In the genomic region with DNA sequence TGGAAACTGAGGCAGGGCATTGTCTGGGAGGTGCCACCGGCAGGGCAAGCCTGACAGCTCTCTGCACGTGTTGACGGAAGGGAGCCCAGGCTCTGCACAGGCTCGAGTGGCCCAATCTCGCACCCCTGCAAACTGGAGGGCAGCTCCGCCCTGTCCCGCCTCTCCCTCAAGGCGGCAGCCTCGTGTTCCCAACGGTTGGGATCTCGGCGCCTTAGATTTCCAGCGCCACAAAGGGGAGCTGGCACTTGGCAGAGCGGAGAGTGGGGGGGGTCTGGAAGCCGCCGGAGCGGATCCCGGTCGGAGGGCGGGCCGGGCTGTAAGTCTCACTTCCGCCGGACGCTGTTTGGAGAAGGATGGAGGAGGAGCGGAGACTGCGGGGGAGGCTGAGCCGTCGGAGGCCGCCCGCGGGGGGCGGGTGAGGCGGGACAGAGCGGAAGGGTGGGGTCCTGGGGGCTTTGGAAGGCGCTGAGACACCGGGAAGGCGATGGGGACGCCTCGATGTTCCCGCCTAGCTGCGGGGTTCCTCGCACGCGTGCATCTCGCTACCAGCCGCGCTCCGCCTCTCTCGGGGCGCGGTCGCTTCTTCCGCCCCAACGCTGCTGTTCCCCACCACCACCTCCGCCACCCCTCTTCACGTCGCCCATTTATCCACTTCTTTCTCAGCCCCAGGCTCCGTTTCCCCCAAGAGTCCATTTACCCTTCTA, we compare ENCODE assay signal across 8 mouse cellular contexts. TPM values are rescaled to one million over a fixed set of nuclear protein-coding genes. Genes with fewer than 3 reads are reported as not detected.
DNase-seq lines count a peak whose midpoint lies in the region; ATAC-seq and TF ChIP-seq lines count a peak whose summit lies in the region.

Gene Faap20, plus strand, starts transcription at position 155 of the 704 bp plus-strand sequence.

- TF ChIP-seq RAD21 in MEL (IDR thresholded peaks at IDR 0.05; ENCODE audit: low read depth, low read length) = no peak

- under 1% methylated on average over 55 of the region's 58 CpGs for WGBS in cerebellum, adult 2 months
- under 1% methylated on average over 40 of the region's 58 CpGs for WGBS in forebrain, postnatal 0 days
- 0% methylated on average over 52 of the region's 58 CpGs for WGBS in lung, embryonic 14.5 days
- 0% methylated on average over 57 of the region's 58 CpGs for WGBS in thymus, adult 2 months

- intact Hi-C loops in heart, postnatal 36 days (cut with DNase I) = loop anchor here (1.0 to 10.0 kb wide), 6 partner anchors 14 to 285 kb away; partner anchors contain the start of genes Hes5 and Pank4

- peaks cover 7% of the 10 kb centered on the region for H3K79me2 ChIP-seq in MEL (ENCODE audit: control insufficient read depth, insufficient read depth, low read length, poor library complexity)

- peak; percentile 88 for ATAC-seq in forebrain, postnatal 0 days
- peak; percentile 92 for ATAC-seq in lung, embryonic 14.5 days (ENCODE audit: insufficient read depth)
- peak; percentile 55 for ATAC-seq in neutrophil, adult 5-6 weeks (ENCODE audit: extremely low read depth, insufficient number of reproducible peaks, low FRiP score, poor library complexity, severe bottlenecking)

- peak; percentile 93 for DNase-seq in MEL (ENCODE audit: low read depth, low spot score)
- DNase-seq in cerebellum, adult 2 months = peak; percentile 89 to 90
- DNase-seq in forebrain, postnatal 0 days = peak; percentile 92
- DNase-seq in heart, postnatal 36 days = peak; percentile 85 to 92
- DNase-seq in layer of hippocampus, adult 2 months (ENCODE audit: low spot score in 2 of 2) = peak; percentile 79 to 86
- peak; percentile 95 for DNase-seq in lung, embryonic 14.5 days
- DNase-seq in thymus, adult 2 months = peak; percentile 90

- H3K4me2 ChIP-seq in forebrain, postnatal 0 days (ENCODE audit: low read depth) = peak within 1 kb of the TSS; percentile 96
- peak within 1 kb of the TSS; percentile 86 for H3K4me2 ChIP-seq in lung, embryonic 14.5 days

- no peaks in the 10 kb centered on the region for H3K9me3 ChIP-seq in MEL (replicated peaks; ENCODE audit: insufficient read depth, low read length)
- H3K9me3 ChIP-seq in forebrain, postnatal 0 days (ENCODE audit: low read length) = no peaks in the 10 kb centered on the region
- no peaks in the 10 kb centered on the region for H3K9me3 ChIP-seq in lung, embryonic 14.5 days (ENCODE audit: low read depth, low read length)

- TF ChIP-seq CTCF in MEL (IDR thresholded peaks at IDR 0.05 in 2 of 3, conservative IDR thresholded peaks at IDR 0.05 in 1 of 3; ENCODE audit: control insufficient read depth in 1 of 3, insufficient read depth in 1 of 3, low read depth in 2 of 3, low read length in 3 of 3, poor library complexity in 1 of 3, severe bottlenecking in 1 of 3) = no peak
- no peak for TF ChIP-seq CTCF in cerebellum, adult 2 months (IDR thresholded peaks at IDR 0.05; ENCODE audit: borderline replicate concordance, insufficient read depth, low read depth, low read length)
- TF ChIP-seq CTCF in forebrain, postnatal 0 days (IDR thresholded peaks at IDR 0.05; ENCODE audit: low read depth) = no peak
- no peak for TF ChIP-seq CTCF in layer of hippocampus, adult 2 months (conservative IDR thresholded peaks at IDR 0.05)
- no peak for TF ChIP-seq CTCF in lung, embryonic 14.5 days (IDR thresholded peaks at IDR 0.05; ENCODE audit: low read depth)
- no peak for TF ChIP-seq CTCF in thymus, adult 2 months (IDR thresholded peaks at IDR 0.05; ENCODE audit: borderline replicate concordance, control insufficient read depth, extremely low read depth, insufficient read depth, low read length, poor library complexity)

- H3K9ac ChIP-seq in MEL (ENCODE audit: control insufficient read depth, low read depth, low read length, poor library complexity, severe bottlenecking) = peak within 1 kb of the TSS; percentile 81
- H3K9ac ChIP-seq in forebrain, postnatal 0 days = peak within 1 kb of the TSS; percentile 87
- H3K9ac ChIP-seq in lung, embryonic 14.5 days = peak within 1 kb of the TSS; percentile 70

- H3K36me3 ChIP-seq in MEL (ENCODE audit: control insufficient read depth in 1 of 2, insufficient read depth in 2 of 2, low read length in 2 of 2) = peaks cover 0 to 5% of the 10 kb centered on the region in 2 experiments; a peak in 2 of 4 replicates
- H3K36me3 ChIP-seq in forebrain, postnatal 0 days (ENCODE audit: insufficient read depth) = 0 out of 2 replicates have a peak, but pooled peaks cover 4% of the 10 kb centered on the region
- 0 out of 2 replicates have a peak, but pooled peaks cover 3% of the 10 kb centered on the region for H3K36me3 ChIP-seq in lung, embryonic 14.5 days (ENCODE audit: insufficient read depth)
- no peaks in the 10 kb centered on the region for H3K36me3 ChIP-seq in thymus, adult 2 months (ENCODE audit: control insufficient read depth, insufficient read depth, low read length)

- H3K4me1 ChIP-seq in MEL (ENCODE audit: control insufficient read depth in 1 of 2, insufficient read depth in 2 of 2, low read length in 2 of 2) = peaks cover 0 to 11% of the 10 kb centered on the region in 2 experiments
- H3K4me1 ChIP-seq in cerebellum, adult 2 months (ENCODE audit: control insufficient read depth, insufficient read depth, low read length) = peaks cover 60% of the 10 kb centered on the region
- H3K4me1 ChIP-seq in forebrain, postnatal 0 days (ENCODE audit: insufficient read depth) = peaks cover 36% of the 10 kb centered on the region
- peaks cover 12% of the 10 kb centered on the region for H3K4me1 ChIP-seq in lung, embryonic 14.5 days (ENCODE audit: insufficient read depth)
- peaks cover 14% of the 10 kb centered on the region for H3K4me1 ChIP-seq in thymus, adult 2 months (replicated peaks; ENCODE audit: control insufficient read depth, insufficient read depth, low read length)

- no peaks in the 10 kb centered on the region for H3K27me3 ChIP-seq in MEL (ENCODE audit: control insufficient read depth in 1 of 2, insufficient read depth in 2 of 2, low read length in 2 of 2)
- H3K27me3 ChIP-seq in cerebellum, adult 2 months (ENCODE audit: control insufficient read depth, insufficient read depth, low read length) = no peaks in the 10 kb centered on the region
- H3K27me3 ChIP-seq in forebrain, postnatal 0 days (ENCODE audit: insufficient read depth, low read length) = no peaks in the 10 kb centered on the region
- no peaks in the 10 kb centered on the region for H3K27me3 ChIP-seq in lung, embryonic 14.5 days (ENCODE audit: insufficient read depth, low read length)
- H3K27me3 ChIP-seq in thymus, adult 2 months (ENCODE audit: control insufficient read depth, insufficient read depth, low read length) = no peaks in the 10 kb centered on the region

- TF ChIP-seq POLR2A in MEL (IDR thresholded peaks at IDR 0.05; ENCODE audit: control insufficient read depth in 1 of 2, insufficient read depth in 1 of 2, low read depth in 1 of 2, low read length in 2 of 2, poor library complexity in 1 of 2) = peak; percentile 51 to 84
- TF ChIP-seq POLR2A in cerebellum, adult 2 months (IDR thresholded peaks at IDR 0.05; ENCODE audit: borderline replicate concordance, insufficient read depth, low read length) = peak; percentile 46; the same call in 1 of the 2 replicates
- peak; percentile 73 for TF ChIP-seq POLR2A in thymus, adult 2 months (IDR thresholded peaks at IDR 0.05; ENCODE audit: control insufficient read depth, extremely low read depth, insufficient read depth, low read length, poor library complexity)

- no peak for TF ChIP-seq EP300 in MEL (IDR thresholded peaks at IDR 0.05; ENCODE audit: low read depth in 1 of 2, low read length in 2 of 2)

- peak within 1 kb of the TSS; percentile 69 to 95 for H3K4me3 ChIP-seq in MEL (ENCODE audit: control insufficient read depth in 1 of 2, insufficient read depth in 1 of 2, low read depth in 2 of 2, low read length in 2 of 2)
- H3K4me3 ChIP-seq in cerebellum, adult 2 months (replicated peaks; ENCODE audit: insufficient read depth, low read depth, low read length) = peak within 1 kb of the TSS; percentile 70
- H3K4me3 ChIP-seq in forebrain, postnatal 0 days (ENCODE audit: low read depth, low read length) = peak within 1 kb of the TSS; percentile 59
- peak within 1 kb of the TSS; percentile 55 for H3K4me3 ChIP-seq in layer of hippocampus, adult 2 months
- H3K4me3 ChIP-seq in lung, embryonic 14.5 days (ENCODE audit: low read depth, low read length) = peak within 1 kb of the TSS; percentile 45
- H3K4me3 ChIP-seq in thymus, adult 2 months (ENCODE audit: control insufficient read depth, insufficient read depth, low read length) = peak within 1 kb of the TSS; percentile 70

- H3K27ac ChIP-seq in MEL (ENCODE audit: control insufficient read depth, low read depth, low read length) = peak within 1 kb of the TSS; percentile 89
- peak within 1 kb of the TSS; percentile 100 for H3K27ac ChIP-seq in cerebellum, adult 2 months (ENCODE audit: insufficient read depth, low read length)
- H3K27ac ChIP-seq in forebrain, postnatal 0 days (ENCODE audit: low read depth, low read length) = peak within 1 kb of the TSS; percentile 99
- H3K27ac ChIP-seq in layer of hippocampus, adult 2 months = peak within 1 kb of the TSS; percentile 96
- peak within 1 kb of the TSS; percentile 97 for H3K27ac ChIP-seq in lung, embryonic 14.5 days (ENCODE audit: low read depth)
- peak within 1 kb of the TSS; percentile 85 for H3K27ac ChIP-seq in thymus, adult 2 months (ENCODE audit: control insufficient read depth, insufficient read depth, low read length)

TF ChIP-seq in MEL, 35 proteins besides CTCF, POLR2A, EP300 and RAD21 (continues in another document):
- no peak for TF ChIP-seq GATA1 (IDR thresholded peaks at IDR 0.05; ENCODE audit: low read depth, low read length)
- peak; percentile 55; the same call in 1 of the 2 replicates for TF ChIP-seq POLR2AphosphoS2 (IDR thresholded peaks at IDR 0.05; ENCODE audit: low read length)
- peak; percentile 75 for TF ChIP-seq NELFE (IDR thresholded peaks at IDR 0.05; ENCODE audit: low read depth, low read length)
- TF ChIP-seq MAX (IDR thresholded peaks at IDR 0.05; ENCODE audit: low read length) = peak; percentile 67
- peak; percentile 66; the same call in 1 of the 2 replicates for TF ChIP-seq UBTF (IDR thresholded peaks at IDR 0.05; ENCODE audit: borderline replicate concordance, insufficient read depth, low read depth, low read length)
- TF ChIP-seq USF2 (IDR thresholded peaks at IDR 0.05; ENCODE audit: borderline replicate concordance in 1 of 2, insufficient read depth in 1 of 2, low read depth in 1 of 2, low read length in 2 of 2) = no peak

RNA-seq across cellular contexts. Expression of gene Faap20, which starts in this region (rescaled TPM):
- 14.1 and 18.6 TPM in 2 replicates for total RNA-seq in MEL (2012; rRNA removed)
- 10 to 100 TPM in 1 of 2 experiments, not detected in 1; 34.4 TPM for polyA plus RNA-seq in MEL (2012; ENCODE audit: insufficient read depth in 1 of 2, insufficient read length in 2 of 2, low read depth in 1 of 2, low replicate concordance in 2 of 2, missing spikeins in 1 of 2)
- polyA plus RNA-seq in cerebellum, adult 2 months (2012; rRNA removed) = 94.5 and 109 TPM in 2 replicates
- total RNA-seq in forebrain, postnatal 0 days (2014; rRNA removed) = 48.7 and 51.8 TPM in 2 replicates
- 59.9 and 60.7 TPM in 2 replicates for polyA plus RNA-seq in forebrain, postnatal 0 days (2015; fragmentation: Nextera tagmentation; extraction: Ambion mirVana)
- 10 to 100 TPM; 14.5 to 18.3 TPM for total RNA-seq in heart, postnatal 36 days (2021)
- 10 to 100 TPM; 29.2 to 34.3 TPM for total RNA-seq in layer of hippocampus, adult 2 months (2021)
- 81.2 and 83.9 TPM in 2 replicates for polyA plus RNA-seq in lung, embryonic 14.5 days (2014; fragmentation: Nextera tagmentation; extraction: Ambion mirVana)
- total RNA-seq in neutrophil, adult 5-6 weeks (2017) = 19.2 and 20.4 TPM in 2 replicates
- polyA plus RNA-seq in thymus, adult 2 months (2012; rRNA removed) = 85.7 and 91.3 TPM in 2 replicates

Comparison
In these comparisons a context has a peak if more than half of its experiments do, and no peak if none do; other contexts are left out.
1. Peak in every context shown above with its lines: DNase-seq, ATAC-seq, H3K4me3 ChIP-seq and H3K27ac ChIP-seq.